Mouse (Mus musculus) testis, postnatal 14 days (tissue): ENCODE measurements at regions not wholly inside any gene's neighbourhood (a gene's known extent, or its start where the extent isn't known, plus 50 kb on each side); places are given as distances from the start of the nearest gene placed in this dataset.

ENCODE experiments used
- DNase-seq: peaks from one replicate; pipeline ENCODE4 v3.0.0; 2021; ENCODE audit warnings: low spot score

DNA sequence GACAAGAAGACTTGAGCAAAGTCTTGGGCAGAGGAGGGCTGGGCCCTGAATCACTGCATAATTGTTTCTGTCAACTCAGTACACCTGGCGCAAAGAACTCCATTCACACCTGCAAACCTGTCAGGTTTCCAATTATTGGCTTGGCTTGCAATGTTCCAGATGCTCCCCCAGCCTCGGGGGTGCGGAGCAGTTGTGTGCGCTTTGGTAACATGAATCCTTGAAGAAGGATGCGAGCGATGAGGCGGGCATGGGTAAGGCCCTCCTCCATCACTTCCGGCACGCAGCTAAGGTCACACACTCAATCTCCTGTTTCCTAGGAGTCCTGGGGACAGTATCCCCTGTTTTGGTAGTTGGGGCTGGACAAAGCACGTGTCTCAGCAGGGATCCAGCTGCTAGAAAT, 81.6 kb upstream of the Pcdh8 start:
- DNase-seq, result no peak

DNA sequence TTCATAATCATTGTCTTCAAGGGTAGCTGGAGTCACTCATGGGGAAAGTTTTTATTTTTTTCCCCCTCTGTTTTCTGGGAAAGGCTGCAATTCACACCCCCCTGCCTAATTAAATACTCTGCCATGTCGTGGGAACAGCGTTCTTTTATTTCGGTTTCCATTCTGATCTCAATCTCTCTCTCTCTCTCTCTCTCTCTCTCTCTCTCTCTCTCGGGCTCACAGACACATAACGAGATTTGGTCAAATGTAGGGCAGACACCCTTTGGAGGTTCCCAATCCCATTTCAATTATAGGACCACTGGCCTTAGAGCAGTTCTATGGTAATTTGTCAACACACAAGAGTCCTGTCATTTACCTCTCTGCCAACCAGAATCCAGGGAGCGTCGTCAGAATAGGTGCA, 80.7 kb upstream of the Pcdh8 start:
- no peak for DNase-seq

DNA sequence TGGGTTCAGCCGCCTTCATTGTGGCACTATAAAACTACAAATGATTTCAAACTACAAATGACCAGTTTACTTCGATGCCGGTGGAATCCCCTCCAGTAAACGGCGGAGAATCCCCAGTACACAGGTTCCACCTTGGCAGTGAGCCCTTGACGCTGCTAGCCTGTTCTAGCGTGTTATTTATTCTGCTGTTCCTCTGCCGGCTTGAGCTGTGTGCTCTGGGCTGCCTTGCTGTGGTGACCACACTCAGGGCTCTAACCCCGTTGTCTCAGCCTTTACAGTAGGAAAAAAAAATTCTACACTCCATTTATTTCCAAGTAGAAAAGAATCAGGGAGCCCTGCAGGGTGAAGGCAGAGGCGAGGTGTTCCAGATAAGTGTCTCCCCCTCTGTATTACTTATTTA, 80.1 kb upstream of the Pcdh8 start:
- no peak for DNase-seq

DNA sequence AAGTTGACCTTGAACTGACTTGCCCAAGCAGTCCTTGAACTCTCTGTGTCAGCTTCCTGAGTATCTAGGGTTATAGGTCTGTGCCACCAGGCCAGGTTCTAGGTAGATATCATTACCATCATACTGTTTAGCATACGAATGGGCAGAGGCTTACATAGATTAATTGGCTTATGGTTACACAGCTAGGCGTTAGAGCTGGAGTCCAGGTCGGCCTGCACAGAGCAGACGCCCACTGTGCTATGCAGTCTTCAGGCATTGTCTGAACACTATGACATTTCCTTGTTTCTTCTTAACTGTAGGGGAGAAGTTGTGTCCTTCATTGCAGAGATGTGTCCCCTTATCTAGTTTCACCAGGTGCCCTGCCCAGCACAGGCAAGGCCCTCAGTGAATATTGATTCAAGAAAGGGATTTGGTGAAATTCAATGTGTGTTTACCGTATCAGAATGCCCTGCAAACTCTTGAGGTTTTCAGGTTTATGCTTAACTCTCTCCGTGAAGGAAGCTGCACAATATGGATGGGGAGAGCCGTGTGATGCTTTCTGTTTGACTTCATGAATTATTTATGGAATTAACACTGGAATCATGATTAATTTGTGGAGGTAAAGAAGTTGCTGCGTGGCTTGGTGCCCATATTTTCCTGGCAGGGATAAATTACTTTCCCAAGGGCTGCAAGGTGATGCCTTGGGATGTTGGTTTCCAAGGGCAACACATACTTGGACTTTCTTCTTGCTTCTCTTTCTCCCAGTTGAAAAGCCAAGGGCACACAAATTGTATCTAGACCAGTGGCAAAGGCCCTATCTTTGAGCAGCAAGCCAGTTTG, 78.7 kb upstream of the Pcdh8 start:
- DNase-seq, result no peak

DNA sequence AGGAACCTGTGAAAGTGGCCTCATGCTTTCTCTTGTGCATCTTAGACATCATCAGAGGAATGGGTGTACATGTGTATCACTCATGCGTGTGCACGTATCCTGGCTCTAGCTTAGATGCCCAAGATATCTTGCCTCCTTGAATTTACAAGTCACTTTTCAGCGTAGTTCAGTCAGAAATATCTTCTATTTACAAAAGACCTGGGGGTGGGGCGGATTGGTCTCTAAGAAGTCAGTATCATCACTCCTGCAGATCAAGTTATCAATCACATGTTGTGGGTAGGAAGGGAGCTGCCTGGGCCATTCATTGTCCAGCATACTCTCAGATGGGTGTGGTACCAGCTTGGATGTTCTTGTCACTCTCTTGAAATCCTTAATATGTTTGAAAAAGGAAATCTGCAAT, 77.0 kb upstream of the Pcdh8 start:
- no peak for DNase-seq

DNA sequence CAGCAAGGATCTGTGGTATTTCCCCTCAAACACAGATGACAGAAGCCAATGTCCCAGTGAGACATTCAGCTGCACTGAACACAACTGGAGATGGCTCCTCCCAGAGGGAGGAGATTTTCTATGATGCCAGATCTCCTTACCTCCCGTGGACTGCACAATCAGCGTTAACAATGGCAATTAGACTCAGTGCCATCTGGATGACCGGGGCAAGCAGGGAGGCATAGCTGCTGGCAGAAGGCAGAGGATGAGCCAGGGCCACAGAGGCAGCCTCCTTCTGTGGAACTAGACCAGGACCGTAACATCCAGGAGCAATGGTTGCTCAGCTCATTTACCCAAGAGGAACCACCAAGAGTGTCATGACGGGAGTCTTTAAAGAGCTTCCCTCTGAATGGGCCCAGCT, 73.2 kb upstream of the Pcdh8 start:
- DNase-seq, result no peak

DNA sequence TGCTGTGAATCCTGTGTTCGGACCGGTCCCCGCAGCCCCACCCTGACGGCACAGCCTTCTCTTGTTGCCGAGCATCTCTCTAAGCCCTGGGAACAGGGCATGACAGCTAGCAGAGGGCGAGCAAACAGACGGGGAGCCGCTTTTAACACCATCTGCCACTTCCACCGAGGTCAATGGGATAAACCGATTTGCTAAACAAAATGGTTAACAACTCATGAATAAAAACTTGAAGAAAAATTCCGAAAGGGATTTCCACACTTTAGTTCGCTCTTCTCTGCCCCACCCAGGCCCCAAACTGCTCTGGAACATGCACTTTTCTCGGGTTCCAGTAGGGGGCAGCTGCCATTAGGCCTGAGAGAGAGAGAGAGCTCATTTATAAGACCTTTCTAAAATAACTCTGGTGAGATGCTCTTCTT, 72.0 kb upstream of the Pcdh8 start:
- DNase-seq, result no peak

DNA sequence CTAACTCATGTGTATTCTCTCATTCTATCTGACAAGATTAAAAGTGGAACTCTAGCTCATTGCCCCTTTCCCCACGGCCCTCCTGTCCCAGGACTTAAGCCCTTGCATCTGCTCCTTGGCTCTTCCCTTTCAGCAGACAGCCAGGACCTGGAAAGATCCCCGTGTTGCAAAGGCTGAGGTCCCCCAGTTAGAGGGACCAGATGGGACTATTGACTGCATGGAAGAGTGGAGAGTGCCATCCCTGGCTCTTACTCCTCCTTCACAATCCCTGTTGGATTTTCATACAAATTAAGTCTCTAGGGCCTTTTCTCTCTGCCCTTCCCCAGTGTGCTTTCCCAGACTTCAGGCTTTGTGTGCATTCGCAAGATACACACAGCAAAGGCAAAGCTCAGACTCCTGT, 71.6 kb upstream of the Pcdh8 start:
- no peak for DNase-seq

DNA sequence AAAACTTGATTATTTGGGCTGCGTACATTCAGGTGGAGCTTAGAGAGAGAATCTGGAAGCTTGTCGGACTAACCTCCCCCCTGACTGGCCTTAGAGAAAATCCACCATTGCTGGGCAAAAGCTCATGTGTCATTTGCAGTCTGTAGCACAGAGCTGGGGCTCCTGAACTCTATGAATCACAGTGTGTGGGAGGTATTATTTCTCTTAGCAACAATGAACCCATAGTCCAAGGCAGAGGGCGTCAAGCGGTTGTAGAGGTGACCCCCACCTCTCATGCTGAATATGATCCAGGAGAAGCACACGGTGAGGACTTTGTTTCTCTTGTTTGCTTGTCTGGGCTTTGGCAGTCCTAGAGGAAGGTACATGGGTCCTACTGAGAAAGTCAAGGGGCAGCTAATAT, 66.0 kb upstream of the Pcdh8 start:
- DNase-seq, result no peak

DNA sequence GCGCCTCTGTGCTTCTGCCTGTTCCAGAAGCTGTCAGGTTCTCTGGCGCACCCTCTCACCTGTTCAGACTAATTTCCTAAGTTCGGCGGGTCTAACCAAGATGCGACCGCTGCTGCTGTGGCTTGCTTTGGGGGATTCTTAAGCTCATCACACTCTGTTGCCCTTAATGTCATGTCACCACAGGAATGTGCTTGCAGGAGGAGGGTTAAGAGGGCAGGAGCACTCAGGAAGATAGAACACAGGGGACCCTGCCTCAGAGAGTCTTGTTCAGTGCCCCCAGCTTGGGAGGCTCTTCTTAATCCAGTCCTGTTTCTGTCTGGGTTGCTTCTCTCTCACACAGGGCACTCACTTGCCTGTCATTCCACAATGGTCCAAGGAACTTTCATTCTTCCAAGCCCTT, 65.1 kb upstream of the Pcdh8 start:
- DNase-seq, result no peak

DNA sequence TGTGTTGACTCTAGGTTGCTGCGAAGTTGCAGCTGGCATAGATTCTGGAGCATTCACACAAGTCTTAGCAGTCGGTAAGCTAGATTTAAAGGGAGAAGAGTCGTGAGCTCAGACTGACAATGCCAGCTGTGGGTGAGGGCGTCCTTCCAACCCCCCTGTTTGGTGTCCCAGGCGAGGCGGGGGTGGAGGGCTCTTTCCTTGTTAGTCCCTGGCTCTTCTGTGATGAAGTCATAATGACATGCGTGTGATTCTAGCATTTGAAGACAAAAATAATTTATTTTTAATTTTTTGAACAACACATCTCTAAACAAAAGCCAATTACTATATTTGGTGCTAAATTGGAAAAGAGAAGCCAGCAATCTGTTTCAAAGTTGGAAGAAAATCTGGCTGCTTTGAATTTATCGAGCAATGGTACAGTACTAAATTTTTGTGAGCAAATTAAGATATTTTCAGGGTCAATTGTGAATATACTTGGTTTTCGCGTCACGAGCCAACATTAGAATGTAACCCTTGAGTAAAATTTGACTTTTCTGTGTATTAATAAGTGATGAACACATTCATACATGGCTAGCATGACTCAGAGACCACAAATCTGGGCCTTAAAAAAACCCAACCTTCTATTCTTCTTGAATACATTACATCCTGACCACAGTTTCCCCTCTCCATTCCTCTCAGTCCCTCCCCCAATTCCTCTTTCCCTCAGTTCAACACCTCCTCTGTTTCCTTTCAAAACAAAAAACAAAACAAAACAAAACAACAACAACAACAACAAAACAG, 53.7 kb upstream of the Pcdh8 start:
- DNase-seq, result no peak

DNA sequence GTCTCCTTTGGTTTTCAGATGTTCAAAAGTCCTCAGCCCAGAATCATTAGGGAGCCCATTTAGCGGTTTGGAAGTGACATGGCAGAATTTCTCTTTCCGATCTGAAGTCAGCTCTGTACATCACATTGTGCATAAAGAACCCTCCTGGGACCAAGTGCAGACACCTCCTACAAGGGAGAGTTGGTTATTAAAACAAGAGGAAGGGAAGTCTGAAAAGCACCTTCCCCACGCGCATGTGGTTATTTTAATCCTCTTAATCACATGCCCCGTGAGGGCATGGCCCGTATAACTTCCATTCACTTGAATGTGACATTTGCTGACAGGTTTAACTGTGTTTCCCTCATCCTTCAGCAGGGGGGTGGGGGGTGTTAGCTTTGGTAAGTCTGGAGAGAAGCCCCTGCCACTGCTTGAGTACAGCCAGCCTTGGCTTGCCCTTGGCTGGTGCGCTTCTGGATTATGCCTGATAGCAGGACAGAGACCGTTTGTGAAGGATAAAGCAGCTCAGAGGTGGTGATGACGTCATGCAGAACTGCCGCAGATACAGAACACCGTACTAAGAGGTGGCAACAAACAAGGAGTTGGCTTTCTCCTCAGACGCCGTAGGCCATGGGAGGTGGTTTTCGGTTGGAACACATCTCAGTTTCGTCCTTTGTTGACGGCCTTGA, 51.5 kb upstream of the Pcdh8 start:
- no peak for DNase-seq

DNA sequence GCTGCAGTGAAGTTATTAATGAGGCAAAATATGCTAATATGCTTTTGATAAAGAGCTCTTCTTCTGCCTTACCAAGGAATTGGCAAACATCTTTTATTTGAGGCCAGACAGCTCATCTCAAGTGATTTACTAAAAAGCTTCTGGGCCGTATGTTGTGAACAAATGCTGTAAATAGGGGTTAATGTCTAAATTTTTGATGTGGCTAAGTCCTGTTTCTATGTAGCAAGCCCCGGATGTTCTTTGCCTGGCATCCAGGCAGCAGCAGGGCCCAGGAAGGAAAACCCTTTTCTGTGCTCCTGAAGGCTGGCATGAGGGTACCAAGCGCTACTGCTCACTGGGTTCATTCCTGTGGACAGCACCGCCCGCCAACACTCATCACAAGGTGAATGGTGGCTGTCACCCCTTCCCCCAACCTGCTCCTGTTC, 50.9 kb upstream of the Pcdh8 start:
- DNase-seq, result no peak

DNA sequence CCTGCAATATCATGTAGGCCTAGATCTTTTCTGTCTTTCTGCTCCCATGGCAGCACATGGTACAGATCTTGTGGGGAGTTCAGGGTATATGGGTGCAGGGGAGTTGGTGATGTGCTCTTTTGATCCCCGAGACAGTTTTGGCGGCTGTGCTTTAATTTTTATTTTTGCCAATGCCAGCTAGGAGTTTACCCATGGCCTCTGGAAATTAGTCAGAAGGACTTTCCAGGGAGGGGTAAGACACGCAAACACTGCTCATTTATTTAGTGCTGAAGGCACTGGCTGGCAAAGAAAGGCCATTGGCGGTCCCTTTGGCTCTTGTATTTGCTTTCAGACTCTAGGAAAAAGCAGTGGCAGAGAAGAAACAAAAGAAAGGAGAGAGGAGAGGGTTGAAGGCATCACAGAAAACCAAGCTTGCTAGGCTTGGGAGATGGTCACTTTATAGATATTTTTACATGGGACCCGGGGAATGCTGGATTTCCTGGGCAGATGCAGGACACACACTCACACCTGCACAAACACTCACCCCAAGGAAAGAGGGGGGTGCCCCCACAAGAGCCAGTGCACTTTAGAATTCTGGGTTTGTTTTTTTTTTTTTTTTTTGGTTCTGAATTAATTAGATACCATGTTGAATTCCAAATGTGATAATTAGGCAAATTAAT, 50.4 kb upstream of the Pcdh8 start:
- DNase-seq, result no peak
